Mouse (Mus musculus): ENCODE data around the gene Olfr287. TPM values are rescaled to one million over a fixed set of nuclear protein-coding genes. Genes with fewer than 3 reads are reported as not detected.

Gene Olfr287
- total and polyA plus RNA-seq, 3 experiments = not detected

DNA sequence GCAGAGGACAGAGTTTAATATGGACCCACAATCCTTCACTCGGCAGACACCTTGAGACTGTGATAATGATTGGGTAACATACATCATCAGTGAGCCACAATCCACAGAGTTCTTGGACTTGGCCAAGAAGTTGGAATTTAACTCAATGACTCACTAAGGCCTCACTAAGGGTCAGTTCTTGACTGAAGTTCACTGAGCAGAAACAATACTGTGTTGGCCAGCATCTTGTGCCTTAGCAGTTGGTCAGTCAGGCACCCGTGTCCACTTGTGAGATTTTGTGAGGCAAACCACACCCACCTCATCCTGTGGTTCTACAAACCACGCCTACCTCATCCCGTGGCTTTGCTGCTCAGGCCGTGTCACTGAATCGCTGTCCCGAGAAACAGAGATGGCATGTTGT lies 11.2 kb downstream of the Olfr287 start:
- in situ Hi-C loops (cut with MboI; ENCODE audit: low pct_ligation_motif_present, low pct_unique_long_range_greater_than_20kb, low sequenced_read_pairs) = no loop called here
- dilution Hi-C loops (cut with MboI; ENCODE audit: extremely low pct_ligation_motif_present, extremely low pct_unique_long_range_greater_than_20kb, low sequenced_read_pairs) = no loop called here

DNA sequence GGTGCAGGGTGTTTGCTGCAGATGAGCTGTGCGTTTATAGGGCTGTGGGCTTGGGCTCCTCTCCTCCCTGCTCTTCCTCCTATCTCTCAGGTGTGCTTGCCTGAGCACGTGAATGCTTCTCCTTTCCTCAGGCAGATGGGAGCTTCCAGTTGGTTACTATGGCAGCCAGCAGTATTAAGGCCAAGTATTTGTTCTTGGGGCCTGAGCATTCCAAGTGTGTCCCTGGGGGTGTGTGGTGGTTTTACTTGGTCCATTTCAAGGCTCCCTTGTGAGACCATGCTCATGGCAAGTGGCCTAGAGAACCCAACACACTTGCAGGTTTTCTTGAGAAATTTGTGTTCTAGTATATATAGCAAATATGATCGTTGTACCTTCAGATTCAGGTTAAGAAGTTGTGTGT lies 25.4 kb downstream of the Olfr287 start, which contains the start of gene Olfr288:
Gene Olfr288 (minus strand): TSS at position 101 of the 400 bp plus-strand sequence.
- Histone ChIP-seq H3K4me3 (replicated peaks in 1 of 3; ENCODE audit: low read depth in 2 of 3, low read length in 2 of 3, poor library complexity in 1 of 3) (no peak within 1 kb of the TSS), H3K4me2 (ENCODE audit: insufficient read depth, low read depth, poor library complexity, severe bottlenecking) (no peak within 1 kb of the TSS), H3K27me3 (replicated peaks) (peaks cover 85% of the 10 kb centered on the region), H3K27ac (ENCODE audit: insufficient read depth, low read depth) (no peak within 1 kb of the TSS), H3K9ac (ENCODE audit: insufficient read depth, low read depth) (no peak within 1 kb of the TSS), H3K9me3 (replicated peaks; ENCODE audit: low read length) (peaks cover 10% of the 10 kb centered on the region), H3K36me3 (replicated peaks in 1 of 2; ENCODE audit: control insufficient read depth in 1 of 2, insufficient read depth in 1 of 2, low read length in 1 of 2) (no peaks in the 10 kb centered on the region), H3K79me2 (replicated peaks; ENCODE audit: control insufficient read depth, extremely low read depth, insufficient read depth, poor library complexity, severe bottlenecking) (no peaks in the 10 kb centered on the region), H3K4me1 (ENCODE audit: control insufficient read depth in 1 of 2, insufficient read depth in 2 of 2) (no peaks in the 10 kb centered on the region)
- dilution Hi-C loops (cut with MboI; ENCODE audit: extremely low pct_ligation_motif_present, extremely low pct_unique_long_range_greater_than_20kb, low sequenced_read_pairs) = no loop called here
- TF ChIP-seq NELFE (IDR thresholded peaks at IDR 0.05; ENCODE audit: low read depth, low read length) (no peak), USF2 (conservative IDR thresholded peaks at IDR 0.05; ENCODE audit: low read depth, low read length) (no peak), MYC (IDR thresholded peaks at IDR 0.05; ENCODE audit: low read depth, low read length) (no peak), PAX5 (IDR thresholded peaks at IDR 0.05; ENCODE audit: low read length) (no peak), MXI1 (IDR thresholded peaks at IDR 0.05; ENCODE audit: low read depth, low read length) (no peak), MAX (IDR thresholded peaks at IDR 0.05; ENCODE audit: low read length) (no peak), NRF1 (IDR thresholded peaks at IDR 0.05; ENCODE audit: low read depth, low read length) (no peak), ELF1 (IDR thresholded peaks at IDR 0.05; ENCODE audit: low read depth, low read length) (no peak), HCFC1 (IDR thresholded peaks at IDR 0.05; ENCODE audit: low read depth, low read length) (no peak), JUN (IDR thresholded peaks at IDR 0.05; ENCODE audit: insufficient read depth, low read depth, low read length) (no peak), TCF12 (IDR thresholded peaks at IDR 0.05; ENCODE audit: low read depth, low read length) (no peak), ZNF384 (IDR thresholded peaks at IDR 0.05; ENCODE audit: low read depth, low read length) (no peak), ZMIZ1 (IDR thresholded peaks at IDR 0.05; ENCODE audit: low read depth, low read length) (no peak), UBTF (IDR thresholded peaks at IDR 0.05; ENCODE audit: low read depth, low read length) (no peak), ZC3H11A (IDR thresholded peaks at IDR 0.05; ENCODE audit: low read depth, low read length) (no peak), RAD21 (IDR thresholded peaks at IDR 0.05; ENCODE audit: low read depth, low read length) (no peak), MAZ (IDR thresholded peaks at IDR 0.05; ENCODE audit: low read depth, low read length) (no peak), E2F4 (IDR thresholded peaks at IDR 0.05; ENCODE audit: insufficient replicate concordance, low read depth, low read length) (no peak), ETS1 (conservative IDR thresholded peaks at IDR 0.05; ENCODE audit: low read depth, low read length) (no peak)
- no peak for DNase-seq (ENCODE audit: extremely low read depth)
- in situ Hi-C loops (cut with MboI; ENCODE audit: low pct_ligation_motif_present, low pct_unique_long_range_greater_than_20kb, low sequenced_read_pairs) = no loop called here

More for the DNA sequence above, 11.2 kb downstream of the Olfr287 start:
- Histone ChIP-seq H3K4me2 (ENCODE audit: insufficient read depth, low read depth, poor library complexity, severe bottlenecking) (no peak overlapping the region), H3K27ac (ENCODE audit: insufficient read depth, low read depth) (no peak overlapping the region), H3K9ac (ENCODE audit: insufficient read depth, low read depth) (no peak overlapping the region), H3K9me3 (replicated peaks; ENCODE audit: low read length) (peaks cover 2% of the 10 kb centered on the region), H3K4me1 (ENCODE audit: control insufficient read depth in 1 of 2, insufficient read depth in 2 of 2) (peaks cover 0 to 4% of the 10 kb centered on the region in 2 experiments; a peak in 1 of 4 replicates), H3K4me3 (replicated peaks in 1 of 3; ENCODE audit: low read depth in 2 of 3, low read length in 2 of 3, poor library complexity in 1 of 3) (no peak overlapping the region), H3K27me3 (replicated peaks) (peaks cover 65% of the 10 kb centered on the region), H3K79me2 (replicated peaks; ENCODE audit: control insufficient read depth, extremely low read depth, insufficient read depth, poor library complexity, severe bottlenecking) (no peaks in the 10 kb centered on the region), H3K36me3 (replicated peaks in 1 of 2; ENCODE audit: control insufficient read depth in 1 of 2, insufficient read depth in 1 of 2, low read length in 1 of 2) (no peaks in the 10 kb centered on the region)
- TF ChIP-seq PAX5 (IDR thresholded peaks at IDR 0.05; ENCODE audit: low read length) (no peak), HCFC1 (IDR thresholded peaks at IDR 0.05; ENCODE audit: low read depth, low read length) (no peak), MXI1 (IDR thresholded peaks at IDR 0.05; ENCODE audit: low read depth, low read length) (no peak), MAX (IDR thresholded peaks at IDR 0.05; ENCODE audit: low read length) (no peak), E2F4 (IDR thresholded peaks at IDR 0.05; ENCODE audit: insufficient replicate concordance, low read depth, low read length) (no peak), JUND (conservative IDR thresholded peaks at IDR 0.05; ENCODE audit: low read depth, low read length) (no peak), TCF12 (IDR thresholded peaks at IDR 0.05; ENCODE audit: low read depth, low read length) (no peak), CHD2 (IDR thresholded peaks at IDR 0.05; ENCODE audit: low read length) (no peak), JUN (IDR thresholded peaks at IDR 0.05; ENCODE audit: insufficient read depth, low read depth, low read length) (no peak), ELF1 (IDR thresholded peaks at IDR 0.05; ENCODE audit: low read depth, low read length) (no peak), CHD1 (IDR thresholded peaks at IDR 0.05; ENCODE audit: low read depth, low read length) (no peak), USF2 (conservative IDR thresholded peaks at IDR 0.05; ENCODE audit: low read depth, low read length) (no peak), MAZ (IDR thresholded peaks at IDR 0.05; ENCODE audit: low read depth, low read length) (no peak), KAT2A (IDR thresholded peaks at IDR 0.05; ENCODE audit: insufficient replicate concordance, low read length) (no peak), MEF2A (IDR thresholded peaks at IDR 0.05; ENCODE audit: borderline replicate concordance, low read depth, low read length) (no peak), EP300 (IDR thresholded peaks at IDR 0.05; ENCODE audit: low read length) (no peak), POLR2A (IDR thresholded peaks at IDR 0.05; ENCODE audit: low read depth, low read length) (no peak), USF1 (IDR thresholded peaks at IDR 0.05; ENCODE audit: low read depth, low read length) (no peak), NELFE (IDR thresholded peaks at IDR 0.05; ENCODE audit: low read depth, low read length) (no peak)
- DNase-seq (ENCODE audit: extremely low read depth) = no peak
